Mouse (Mus musculus): ENCODE results near the gene Olfr109.

The Olfr109 gene

GRCm38 (mm10) chr17:37458616-37459015 is at the start of gene Olfr109:
Gene Olfr109 (plus strand): TSS chr17:37458916.
- 92% methylated on average over 1 of the region's 1 CpGs for WGBS

DNA sequence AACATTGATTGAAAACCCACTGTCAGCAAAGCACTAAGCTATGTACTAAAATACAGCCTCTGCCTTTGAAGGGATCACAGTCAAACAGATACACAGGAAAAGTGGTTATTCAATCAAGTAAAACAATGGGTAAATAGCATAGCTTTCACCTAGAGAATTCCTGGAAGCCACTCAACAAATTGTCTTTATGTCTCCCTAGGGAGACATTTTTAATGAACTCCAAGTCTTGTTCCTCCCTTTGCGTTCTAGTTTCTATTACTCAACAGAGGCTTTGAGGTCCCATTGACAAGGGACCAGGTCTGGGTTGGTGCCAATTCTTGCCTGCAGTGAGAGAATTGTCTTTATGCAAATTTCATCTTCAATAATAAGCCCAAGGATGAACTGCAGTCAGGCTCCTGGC is 13.5 kb upstream of the Olfr109 start, which contains the start of gene Olfr108:
Gene Olfr108, plus strand, starts transcription at position 301 of the 400 bp plus-strand sequence.
- 56% methylated on average over 1 of the region's 1 CpGs for WGBS

- WGBS = 79% methylated on average over 2 of the region's 2 CpGs
These were observed 24.7 kb downstream of the Olfr109 start, which contains the start of gene H2-M2 for GRCm38 (mm10) chr17:37483452-37483851. Gene H2-M2 (minus strand): TSS chr17:37483552.

GRCm38 (mm10) chr17:37491930-37492518 is 33.3 kb downstream of the Olfr109 start, which contains the start of gene Olfr110:
Gene Olfr110 (plus strand): TSS chr17:37492468.
- WGBS = 45% methylated on average over 1 of the region's 1 CpGs

DNA sequence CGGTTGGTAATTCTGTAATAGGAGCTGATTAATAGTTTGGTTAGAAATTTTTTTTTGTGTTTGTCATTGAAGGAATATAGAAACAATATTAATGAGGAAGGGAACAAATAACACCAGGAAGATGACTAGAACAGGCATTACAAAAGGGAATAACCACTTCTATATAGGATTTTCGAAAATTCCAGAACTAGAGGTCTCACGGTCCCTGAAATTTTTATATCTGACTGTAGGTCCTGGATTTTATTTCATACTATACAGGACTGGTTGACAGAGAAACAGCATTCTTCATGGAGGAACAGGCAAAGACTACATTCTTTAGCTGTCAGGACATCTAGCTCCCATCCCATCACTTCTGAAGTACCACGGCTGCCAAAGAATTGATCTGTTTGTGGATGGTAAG is 49.0 kb downstream of the Olfr109 start, which contains the start of gene Olfr111:
Gene Olfr111, plus strand, starts transcription at position 301 of the 400 bp plus-strand sequence.
- 93% methylated on average over 4 of the region's 4 CpGs for WGBS
